Mouse (Mus musculus) liver, adult 2 months (tissue): ENCODE data around the gene Cdk14. TPM values are rescaled to one million over a fixed set of nuclear protein-coding genes. Genes with fewer than 3 reads are reported as not detected.
A peak's percentile ranks its signal among the peaks of the same experiment; 100 is the strongest.

ENCODE experiments used
- DNase-seq: peaks from one replicate; pipeline ENCODE4 v3.0.0-alpha.2; 2011; ENCODE audit warnings: low read depth, low spot score; ENCODE audit errors: extremely low read depth
- H3K27ac ChIP-seq: fragments of 200-500 bp; replicated peaks from 2 replicates; pipeline ENCODE4 v1.5.1; 2012; ENCODE audit warnings: low read depth, mild to moderate bottlenecking, control low read depth, inconsistent platforms, low read length; ENCODE audit not compliant: insufficient read depth
- H3K27me3 ChIP-seq: fragments of 200-500 bp; 2 replicates; pipeline ENCODE4 v1.6.1; 2012; ENCODE audit warnings: mild to moderate bottlenecking, moderate library complexity, low read length, inconsistent platforms; ENCODE audit not compliant: control insufficient read depth, insufficient read depth
- H3K36me3 ChIP-seq: fragments of 200-500 bp; 2 replicates; pipeline ENCODE4 v1.6.1; 2012; ENCODE audit warnings: low read length, inconsistent platforms; ENCODE audit not compliant: control insufficient read depth, insufficient read depth
- H3K4me1 ChIP-seq: fragments of 200-500 bp; 2 replicates; pipeline ENCODE4 v1.6.1; 2011; ENCODE audit warnings: low read length; ENCODE audit not compliant: control insufficient read depth, insufficient read depth
- H3K4me3 ChIP-seq: fragments of 200-500 bp; 2 replicates; pipeline ENCODE4 v1.5.1; 2011; ENCODE audit warnings: low read depth, mild to moderate bottlenecking, control low read depth, low read length, moderate library complexity; ENCODE audit not compliant: insufficient read depth
- H3K79me2 ChIP-seq: fragments of 200-500 bp; 2 replicates; pipeline ENCODE4 v1.6.1; 2012; ENCODE audit warnings: inconsistent platforms, mild to moderate bottlenecking, low read length, moderate library complexity; ENCODE audit not compliant: control insufficient read depth, insufficient read depth
- H3K9ac ChIP-seq: fragments of 200-500 bp; 2 replicates; pipeline ENCODE4 v1.6.1; 2012; ENCODE audit warnings: low read depth, mild to moderate bottlenecking, control low read depth, inconsistent platforms, low read length
- CTCF ChIP-seq: fragments of 200-500 bp; IDR thresholded peaks from 2 replicates; pipeline ENCODE4 v1.5.1; 2011; ENCODE audit warnings: low read depth, low read length, control low read depth
- POLR2A ChIP-seq: fragments of 200-500 bp; IDR thresholded peaks from 2 replicates; pipeline ENCODE4 v1.6.1; 2011; ENCODE audit warnings: low read length, control low read depth; ENCODE audit not compliant: insufficient read depth; ENCODE audit errors: extremely low read depth
- WGBS: fragments of 180-500 bp; shearing (Covaris S2); methylation state at CpG from one replicate; pipeline ENCODE4 v1.1.7; 2018; 5-methylcytosine and 5-hydroxymethylcytosine counted together
- polyA plus RNA-seq: library from polyadenylated mRNA; depleted of rRNA; stranded (reverse); fragments of >200 nt; gene quantifications from 2 replicates; pipeline ENCODE4 v1.2.3, GENCODE M21; 2012
- total RNA-seq: library from RNA; depleted of rRNA; stranded (reverse); fragments of >200 nt; gene quantifications from 2 replicates; pipeline ENCODE4 v1.2.3, GENCODE M21; 2014

Cdk14 gene
- total and polyA plus RNA-seq, 2 experiments: 0.31 to 2.7 TPM

GRCm38 (mm10) chr5:5419253-5419652 is 859 bp downstream of the Cdk14 start:
- Histone ChIP-seq H3K27me3 (no peaks in the 10 kb centered on the region), H3K79me2 (no peaks in the 10 kb centered on the region), H3K27ac (no peak overlapping the region), H3K4me1 (no peaks in the 10 kb centered on the region), H3K36me3 (no peaks in the 10 kb centered on the region), H3K9ac (no peak overlapping the region), H3K4me3 (no peak overlapping the region)
- 85% methylated on average over 1 of the region's 1 CpGs for WGBS
- TF ChIP-seq CTCF (no peak), POLR2A (no peak)
- peak; percentile 39 for DNase-seq

GRCm38 (mm10) chr5:5414835-5415234 is 5.3 kb downstream of the Cdk14 start:
- no peaks in the 10 kb centered on the region for H3K4me1 ChIP-seq
- H3K27ac ChIP-seq: no peak overlapping the region
- DNase-seq: no peak
- H3K4me3 ChIP-seq: no peak overlapping the region
- no peak for TF ChIP-seq POLR2A
- no peak for TF ChIP-seq CTCF
- no peaks in the 10 kb centered on the region for H3K27me3 ChIP-seq
- H3K9ac ChIP-seq: no peak overlapping the region
- H3K79me2 ChIP-seq: no peaks in the 10 kb centered on the region
- WGBS: 68% methylated on average over 3 of the region's 3 CpGs
- no peaks in the 10 kb centered on the region for H3K36me3 ChIP-seq

GRCm38 (mm10) chr5:5411886-5412285 is 8.2 kb downstream of the Cdk14 start:
- 30% methylated on average over 2 of the region's 2 CpGs for WGBS
- H3K4me1 ChIP-seq: no peaks in the 10 kb centered on the region

GRCm38 (mm10) chr5:5401986-5402385 is 18.1 kb downstream of the Cdk14 start:
- no peaks in the 10 kb centered on the region for H3K4me1 ChIP-seq
- 68% methylated on average over 4 of the region's 4 CpGs for WGBS
- H3K36me3 ChIP-seq: no peaks in the 10 kb centered on the region
- H3K79me2 ChIP-seq: no peaks in the 10 kb centered on the region
- no peak overlapping the region for H3K9ac ChIP-seq
- TF ChIP-seq CTCF (no peak), POLR2A (no peak)
- no peak overlapping the region for H3K27ac ChIP-seq
- H3K4me3 ChIP-seq: no peak overlapping the region
- no peak for DNase-seq
- no peaks in the 10 kb centered on the region for H3K27me3 ChIP-seq

More at GRCm38 (mm10) chr5:5411886-5412285, 8.2 kb downstream of the Cdk14 start:
- TF ChIP-seq CTCF (no peak), POLR2A (no peak)
- Histone ChIP-seq H3K36me3 (no peaks in the 10 kb centered on the region), H3K79me2 (no peaks in the 10 kb centered on the region), H3K9ac (no peak overlapping the region), H3K27me3 (no peaks in the 10 kb centered on the region), H3K27ac (no peak overlapping the region), H3K4me3 (no peak overlapping the region)
- no peak for DNase-seq

GRCm38 (mm10) chr5:5392786-5393185 is 27.3 kb downstream of the Cdk14 start:
- H3K27ac ChIP-seq: no peak overlapping the region
- 69% methylated on average over 3 of the region's 3 CpGs for WGBS
- no peaks in the 10 kb centered on the region for H3K27me3 ChIP-seq
- H3K36me3 ChIP-seq: no peaks in the 10 kb centered on the region
- H3K79me2 ChIP-seq: no peaks in the 10 kb centered on the region
- no peak overlapping the region for H3K9ac ChIP-seq
- no peak for DNase-seq
- no peaks in the 10 kb centered on the region for H3K4me1 ChIP-seq
- no peak overlapping the region for H3K4me3 ChIP-seq
- TF ChIP-seq CTCF: no peak
- TF ChIP-seq POLR2A: no peak

- no peaks in the 10 kb centered on the region for H3K79me2 ChIP-seq
- H3K27ac ChIP-seq: no peak overlapping the region
- H3K27me3 ChIP-seq: peaks cover 8% of the 10 kb centered on the region
- H3K9ac ChIP-seq: peak overlapping the region; percentile 60
- DNase-seq: no peak
- H3K4me1 ChIP-seq: no peaks in the 10 kb centered on the region
- no peaks in the 10 kb centered on the region for H3K36me3 ChIP-seq
- peak overlapping the region; percentile 77 for H3K4me3 ChIP-seq
- 11% methylated on average over 23 of the region's 23 CpGs for WGBS
- TF ChIP-seq CTCF: no peak
These were observed 39.1 kb downstream of the Cdk14 start for GRCm38 (mm10) chr5:5380731-5381718.
